8 mouse cellular contexts compared by ENCODE assay signal in the genomic region with DNA sequence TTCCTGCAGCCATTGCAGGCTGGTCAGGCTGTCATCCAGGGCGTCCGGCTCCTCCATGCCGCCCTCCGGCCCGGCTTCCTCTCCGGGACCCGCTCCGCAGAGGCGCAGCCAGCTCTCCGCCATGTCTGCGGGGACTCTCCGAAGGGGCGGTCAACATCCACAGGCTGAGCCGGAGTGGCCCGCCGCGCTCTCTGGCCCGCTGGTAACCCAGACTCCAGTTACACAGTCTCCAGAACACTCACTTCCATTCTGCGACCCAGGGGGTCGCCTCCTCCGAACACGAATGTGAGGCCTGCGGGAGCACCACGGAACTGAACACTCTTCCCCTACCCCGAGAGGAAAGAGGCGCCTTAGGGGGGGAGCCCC. TPM values are rescaled to one million over a fixed set of nuclear protein-coding genes. Genes with fewer than 3 reads are reported as not detected.
A peak's percentile ranks its signal among the peaks of the same experiment; 100 is the strongest.
DNase-seq lines count a peak whose midpoint lies in the region; ATAC-seq and TF ChIP-seq lines count a peak whose summit lies in the region.
"Had no signal": no experiment of that assay in that cellular context is flagged by ENCODE, and none has a peak within 500 bp of the region (broad histone marks: within the 10 kb centered on the region; RNA-seq: fewer than 3 reads in every experiment).

No protein-coding gene starts in this region.

- peak overlapping the region; percentile 88 for H3K4me3 ChIP-seq in testis, adult 2 months (ENCODE audit: control insufficient read depth, low read depth, low read length)
- H3K4me3 ChIP-seq in hindbrain, embryonic 11.5 days (ENCODE audit: low read depth, low read length) = peak overlapping the region; percentile 40
- peak overlapping the region; percentile 72 for H3K4me3 ChIP-seq in liver, postnatal 0 days (ENCODE audit: low read depth, low read length)

- H3K36me3 ChIP-seq in testis, adult 2 months (ENCODE audit: control insufficient read depth, insufficient read depth, low read length) = no peaks in the 10 kb centered on the region
- H3K36me3 ChIP-seq in hindbrain, embryonic 11.5 days (ENCODE audit: control insufficient read depth, insufficient read depth, low read length) = 0 out of 2 replicates have a peak, but pooled peaks cover 2% of the 10 kb centered on the region
- H3K36me3 ChIP-seq in liver, postnatal 0 days (replicated peaks; ENCODE audit: insufficient read depth, low read length) = no peaks in the 10 kb centered on the region

- WGBS in hindbrain, embryonic 11.5 days = 8% methylated on average over 24 of the region's 26 CpGs
- 6% methylated on average over 25 of the region's 26 CpGs for WGBS in liver, postnatal 0 days (ENCODE audit: insufficient replicate concordance)

- no peak for TF ChIP-seq POLR2A in testis, adult 2 months (IDR thresholded peaks at IDR 0.05; ENCODE audit: control insufficient read depth, low read depth, low read length)

- H3K9me3 ChIP-seq in hindbrain, embryonic 11.5 days (ENCODE audit: control insufficient read depth, low read length) = no peaks in the 10 kb centered on the region
- H3K9me3 ChIP-seq in liver, postnatal 0 days (ENCODE audit: low read length) = no peaks in the 10 kb centered on the region

- H3K9ac ChIP-seq in hindbrain, embryonic 11.5 days (ENCODE audit: low read depth, low read length) = no peak overlapping the region; the same call in 1 of the 2 replicates
- H3K9ac ChIP-seq in liver, postnatal 0 days (replicated peaks) = 0 out of 2 replicates have a peak overlapping the region, but pooled peaks have one; percentile 22

- no peak for TF ChIP-seq CTCF in testis, adult 2 months (IDR thresholded peaks at IDR 0.05; ENCODE audit: control insufficient read depth, insufficient read depth, insufficient replicate concordance, low read depth, low read length)
- TF ChIP-seq CTCF in liver, postnatal 0 days (IDR thresholded peaks at IDR 0.05; ENCODE audit: low read depth) = no peak

- peak overlapping the region; percentile 90 for H3K4me2 ChIP-seq in hindbrain, embryonic 11.5 days (replicated peaks; ENCODE audit: low read depth, low read length)
- H3K4me2 ChIP-seq in liver, postnatal 0 days (ENCODE audit: low read depth, low read length) = peak overlapping the region; percentile 40

- no peak for TF ChIP-seq EP300 in liver, postnatal 0 days (IDR thresholded peaks at IDR 0.05; ENCODE audit: low read depth)

- H3K27me3 ChIP-seq in testis, adult 2 months (ENCODE audit: control insufficient read depth, insufficient read depth, low read length) = no peaks in the 10 kb centered on the region
- peaks cover 16% of the 10 kb centered on the region for H3K27me3 ChIP-seq in hindbrain, embryonic 11.5 days (ENCODE audit: control insufficient read depth, insufficient read depth, low read length)
- H3K27me3 ChIP-seq in liver, postnatal 0 days (ENCODE audit: insufficient read depth, low read length) = peaks cover 26% of the 10 kb centered on the region

- no peak for ATAC-seq in hindbrain, embryonic 11.5 days (ENCODE audit: low FRiP score)
- no peak for ATAC-seq in liver, postnatal 0 days
- ATAC-seq in granulocyte monocyte progenitor cell, adult 5-6 weeks (replicated peaks; ENCODE audit: poor library complexity, severe bottlenecking) = no peak

- peaks cover 17% of the 10 kb centered on the region for H3K4me1 ChIP-seq in testis, adult 2 months (ENCODE audit: control insufficient read depth, insufficient read depth, low read length)
- peaks cover 41% of the 10 kb centered on the region for H3K4me1 ChIP-seq in hindbrain, embryonic 11.5 days (replicated peaks; ENCODE audit: control insufficient read depth, insufficient read depth, low read length)
- H3K4me1 ChIP-seq in liver, postnatal 0 days (ENCODE audit: insufficient read depth) = peaks cover 36% of the 10 kb centered on the region

- DNase-seq in testis, postnatal 10 days (ENCODE audit: low spot score) = no peak
- DNase-seq in hindbrain, embryonic 11.5 days (ENCODE audit: low spot score) = peak; percentile 43
- DNase-seq in liver, postnatal 0 days = no peak
- no peak for DNase-seq in thymus, postnatal 25 days
- DNase-seq in ovary, postnatal 10 days (ENCODE audit: low spot score) = no peak
- DNase-seq: right cerebral cortex, postnatal 4 days had no signal

- no peak overlapping the region for H3K27ac ChIP-seq in testis, adult 2 months (ENCODE audit: control insufficient read depth, insufficient read depth, low read depth, low read length)
- no peak overlapping the region for H3K27ac ChIP-seq in hindbrain, embryonic 11.5 days (ENCODE audit: low read depth, low read length)
- no peak overlapping the region for H3K27ac ChIP-seq in liver, postnatal 0 days (ENCODE audit: low read depth)

RNA-seq across cellular contexts. Expression of a gene that starts 0.8 kb away (rescaled TPM):
- polyA plus RNA-seq in testis, adult 2 months (2012; rRNA removed) = 75.5 and 97.6 TPM in 2 replicates
- 10.0 and 10.1 TPM in 2 replicates for polyA plus RNA-seq in hindbrain, embryonic 11.5 days (2014; fragmentation: Nextera tagmentation; extraction: Ambion mirVana)
- polyA plus RNA-seq in liver, postnatal 0 days (2015; fragmentation: Nextera tagmentation; extraction: Ambion mirVana) = 0.07 and 0.14 TPM in 2 replicates
- not detected in 2 replicates for total RNA-seq in granulocyte monocyte progenitor cell, adult 5-6 weeks (2014; fragmentation: Nextera tagmentation)
- not detected in 2 replicates for total RNA-seq in granulocyte monocyte progenitor cell, adult 5-6 weeks (2017)

RNA-seq across cellular contexts. Expression of a gene that starts 27.4 kb away (rescaled TPM):
- 40.3 and 45.3 TPM in 2 replicates for polyA plus RNA-seq in testis, adult 2 months (2012; rRNA removed)
- 66.2 and 68.3 TPM in 2 replicates for polyA plus RNA-seq in hindbrain, embryonic 11.5 days (2014; fragmentation: Nextera tagmentation; extraction: Ambion mirVana)
- polyA plus RNA-seq in liver, postnatal 0 days (2015; fragmentation: Nextera tagmentation; extraction: Ambion mirVana) = 18.1 and 18.4 TPM in 2 replicates
- total RNA-seq in granulocyte monocyte progenitor cell, adult 5-6 weeks (2014; fragmentation: Nextera tagmentation) = 23.0 and 45.3 TPM in 2 replicates
- total RNA-seq in granulocyte monocyte progenitor cell, adult 5-6 weeks (2017) = 30.1 and 36.6 TPM in 2 replicates

RNA-seq across cellular contexts. Expression of a gene that starts 53.7 kb away (rescaled TPM):
- 0.59 and 0.78 TPM in 2 replicates for polyA plus RNA-seq in testis, adult 2 months (2012; rRNA removed)
- polyA plus RNA-seq in hindbrain, embryonic 11.5 days (2014; fragmentation: Nextera tagmentation; extraction: Ambion mirVana) = 0.42 and 0.54 TPM in 2 replicates
- polyA plus RNA-seq in liver, postnatal 0 days (2015; fragmentation: Nextera tagmentation; extraction: Ambion mirVana) = not detected in 2 replicates
- total RNA-seq in granulocyte monocyte progenitor cell, adult 5-6 weeks (2014; fragmentation: Nextera tagmentation) = not detected in 2 replicates
- 0.09 TPM in 1 of 2 replicates, not detected in the other for total RNA-seq in granulocyte monocyte progenitor cell, adult 5-6 weeks (2017)
